8 mouse cellular contexts compared by ENCODE assay signal in genomic region chr7:126397221-126397620, GRCm38 (mm10). TPM values are rescaled to one million over a fixed set of nuclear protein-coding genes. Genes with fewer than 3 reads are reported as not detected.
DNase-seq lines count a peak whose midpoint lies in the region; ATAC-seq lines count a peak whose summit lies in the region.
"Had no signal": no experiment of that assay in that cellular context is flagged by ENCODE, and none has a peak within 500 bp of the region (broad histone marks: within the 10 kb centered on the region; RNA-seq: fewer than 3 reads in every experiment).

No protein-coding gene starts in this region.

- no peaks in the 10 kb centered on the region for H3K9me3 ChIP-seq in lung, embryonic 16.5 days (ENCODE audit: control insufficient read depth, low read length)
- H3K9me3 ChIP-seq in forebrain, embryonic 15.5 days: no peaks in the 10 kb centered on the region
- H3K9me3 ChIP-seq in limb, embryonic 15.5 days: no peaks in the 10 kb centered on the region
- H3K9me3 ChIP-seq in stomach, embryonic 15.5 days: no peaks in the 10 kb centered on the region
- H3K9me3 ChIP-seq: embryonic facial prominence, embryonic 12.5 days had no signal

- DNase-seq in lung, postnatal 36 days: no peak
- no peak for DNase-seq in layer of hippocampus, postnatal 10 days (ENCODE audit: low spot score in 2 of 2)
- DNase-seq in gastrocnemius, adult 8-10 months (ENCODE audit: low spot score in 2 of 2): no peak

- 47% methylated on average over 6 of the region's 6 CpGs for whole genome bisulfite sequencing in lung, embryonic 16.5 days
- WGBS in forebrain, embryonic 15.5 days: 48% methylated on average over 6 of the region's 6 CpGs
- WGBS in limb, embryonic 15.5 days: 57% methylated on average over 6 of the region's 6 CpGs
- WGBS in stomach, embryonic 15.5 days: 47% methylated on average over 6 of the region's 6 CpGs

- peak overlapping the region; percentile 46 for H3K4me2 ChIP-seq in lung, embryonic 16.5 days (ENCODE audit: low read depth, low read length)
- H3K4me2 ChIP-seq in forebrain, embryonic 15.5 days (replicated peaks): peak overlapping the region; percentile 22; the same call in 1 of the 2 replicates
- H3K4me2 ChIP-seq in limb, embryonic 15.5 days: peak overlapping the region; percentile 33; the same call in 1 of the 2 replicates
- H3K4me2 ChIP-seq in stomach, embryonic 15.5 days: peak overlapping the region; percentile 23

- no peaks in the 10 kb centered on the region for H3K27me3 ChIP-seq in lung, embryonic 16.5 days (ENCODE audit: control insufficient read depth, insufficient read depth, low read depth, low read length)
- no peaks in the 10 kb centered on the region for H3K27me3 ChIP-seq in forebrain, embryonic 15.5 days
- H3K27me3 ChIP-seq in limb, embryonic 15.5 days: no peaks in the 10 kb centered on the region
- H3K27me3 ChIP-seq in stomach, embryonic 15.5 days (replicated peaks): no peaks in the 10 kb centered on the region
- H3K27me3 ChIP-seq: embryonic facial prominence, embryonic 12.5 days had no signal

- peak overlapping the region; percentile 44; the same call in 1 of the 2 replicates for H3K9ac ChIP-seq in lung, embryonic 16.5 days (ENCODE audit: low read length)
- no peak overlapping the region; the same call in 1 of the 2 replicates for H3K9ac ChIP-seq in forebrain, embryonic 15.5 days (replicated peaks)
- no peak overlapping the region for H3K9ac ChIP-seq in limb, embryonic 15.5 days
- H3K9ac ChIP-seq in stomach, embryonic 15.5 days: no peak overlapping the region

- no peak for ATAC-seq in lung, embryonic 16.5 days (ENCODE audit: low read depth)
- no peak for ATAC-seq in forebrain, embryonic 15.5 days (replicated peaks)
- ATAC-seq in limb, embryonic 15.5 days (ENCODE audit: insufficient number of reproducible peaks, low FRiP score, low TSS enrichment, low read depth): no peak
- ATAC-seq in stomach, embryonic 15.5 days (ENCODE audit: insufficient read depth, low FRiP score, low read depth): no peak

- H3K4me1 ChIP-seq in lung, embryonic 16.5 days (replicated peaks; ENCODE audit: control insufficient read depth, insufficient read depth, low read length): peaks cover 8% of the 10 kb centered on the region
- peaks cover 12% of the 10 kb centered on the region for H3K4me1 ChIP-seq in forebrain, embryonic 15.5 days
- H3K4me1 ChIP-seq in limb, embryonic 15.5 days: peaks cover 4% of the 10 kb centered on the region
- H3K4me1 ChIP-seq in stomach, embryonic 15.5 days: 0 out of 2 replicates have a peak, but pooled peaks cover 2% of the 10 kb centered on the region

- peak overlapping the region; percentile 16; the same call in 1 of the 2 replicates for H3K4me3 ChIP-seq in lung, embryonic 16.5 days (ENCODE audit: low read length)
- 0 out of 2 replicates have a peak overlapping the region, but pooled peaks have one; percentile 98 for H3K4me3 ChIP-seq in forebrain, embryonic 15.5 days
- H3K4me3 ChIP-seq in limb, embryonic 15.5 days: peak overlapping the region; percentile 19; the same call in 1 of the 2 replicates
- H3K4me3 ChIP-seq in stomach, embryonic 15.5 days (replicated peaks): no peak overlapping the region

- H3K36me3 ChIP-seq in lung, embryonic 16.5 days (ENCODE audit: control insufficient read depth, insufficient read depth, low read length): no peaks in the 10 kb centered on the region
- H3K36me3 ChIP-seq in forebrain, embryonic 15.5 days: no peaks in the 10 kb centered on the region
- no peaks in the 10 kb centered on the region for H3K36me3 ChIP-seq in limb, embryonic 15.5 days
- H3K36me3 ChIP-seq in stomach, embryonic 15.5 days: no peaks in the 10 kb centered on the region; the same call in 1 of the 2 replicates
- H3K36me3 ChIP-seq: embryonic facial prominence, embryonic 12.5 days had no signal

- no peak overlapping the region for H3K27ac ChIP-seq in lung, embryonic 16.5 days (ENCODE audit: low read length)
- H3K27ac ChIP-seq in forebrain, embryonic 15.5 days (replicated peaks): no peak overlapping the region
- H3K27ac ChIP-seq in limb, embryonic 15.5 days: no peak overlapping the region
- no peak overlapping the region for H3K27ac ChIP-seq in stomach, embryonic 15.5 days
- H3K27ac ChIP-seq: embryonic facial prominence, embryonic 12.5 days had no signal

RNA-seq across cellular contexts. Expression of gene Nfatc2ip, which starts 0.7 kb away (rescaled TPM):
- polyA plus RNA-seq in lung, embryonic 16.5 days (2015; fragmentation: Nextera tagmentation; extraction: Ambion mirVana): 2.3 and 2.4 TPM in 2 replicates
- 2.6 and 3.0 TPM in 2 replicates for polyA plus RNA-seq in forebrain, embryonic 15.5 days (2015; fragmentation: Nextera tagmentation; extraction: Ambion mirVana)
- 2.0 and 2.2 TPM in 2 replicates for polyA plus RNA-seq in limb, embryonic 15.5 days (2015; fragmentation: Nextera tagmentation; extraction: Ambion mirVana)
- polyA plus RNA-seq in stomach, embryonic 15.5 days (2015; fragmentation: Nextera tagmentation; extraction: Ambion mirVana): 2.3 and 2.7 TPM in 2 replicates
- 10 to 100 TPM in 1 of 2 experiments, 1 to 10 TPM in 1; 9.3 to 10.8 TPM for total RNA-seq in layer of hippocampus, postnatal 10 days (2021)
- 1 to 10 TPM; 2.1 to 4.3 (median 3.0) TPM for total RNA-seq in gastrocnemius, adult 8-10 months (2022)

RNA-seq across cellular contexts. Expression of gene Cd19, which starts 17.5 kb away (rescaled TPM):
- 0.09 and 0.11 TPM in 2 replicates for polyA plus RNA-seq in lung, embryonic 16.5 days (2015; fragmentation: Nextera tagmentation; extraction: Ambion mirVana)
- polyA plus RNA-seq in forebrain, embryonic 15.5 days (2015; fragmentation: Nextera tagmentation; extraction: Ambion mirVana): not detected in 2 replicates
- polyA plus RNA-seq in limb, embryonic 15.5 days (2015; fragmentation: Nextera tagmentation; extraction: Ambion mirVana): 0.13 and 0.48 TPM in 2 replicates
- 0.36 and 0.44 TPM in 2 replicates for polyA plus RNA-seq in stomach, embryonic 15.5 days (2015; fragmentation: Nextera tagmentation; extraction: Ambion mirVana)
- total RNA-seq in layer of hippocampus, postnatal 10 days (2021): under 1 TPM in 1 of 2 experiments, not detected in 1; 0.25 TPM
- not detected for total RNA-seq in gastrocnemius, adult 8-10 months (2022)
- polyA plus RNA-seq: embryonic facial prominence, embryonic 12.5 days had no signal

RNA-seq across cellular contexts. Expression of gene Spns1, which starts 20.0 kb away (rescaled TPM):
- 54.3 and 55.1 TPM in 2 replicates for polyA plus RNA-seq in lung, embryonic 16.5 days (2015; fragmentation: Nextera tagmentation; extraction: Ambion mirVana)
- 72.9 and 75.8 TPM in 2 replicates for polyA plus RNA-seq in forebrain, embryonic 15.5 days (2015; fragmentation: Nextera tagmentation; extraction: Ambion mirVana)
- 55.2 and 57.9 TPM in 2 replicates for polyA plus RNA-seq in limb, embryonic 15.5 days (2015; fragmentation: Nextera tagmentation; extraction: Ambion mirVana)
- 42.4 and 53.8 TPM in 2 replicates for polyA plus RNA-seq in stomach, embryonic 15.5 days (2015; fragmentation: Nextera tagmentation; extraction: Ambion mirVana)
- 10 to 100 TPM; 78.8 to 91.0 TPM for total RNA-seq in layer of hippocampus, postnatal 10 days (2021)
- total RNA-seq in gastrocnemius, adult 8-10 months (2022): 10 to 100 TPM; 22.7 to 23.9 (median 22.8) TPM

RNA-seq across cellular contexts. Expression of gene Lat, which starts 27.9 kb away (rescaled TPM):
- 4.5 and 10.9 TPM in 2 replicates for polyA plus RNA-seq in lung, embryonic 16.5 days (2015; fragmentation: Nextera tagmentation; extraction: Ambion mirVana)
- 0.67 and 1.1 TPM in 2 replicates for polyA plus RNA-seq in forebrain, embryonic 15.5 days (2015; fragmentation: Nextera tagmentation; extraction: Ambion mirVana)
- 1.8 and 3.4 TPM in 2 replicates for polyA plus RNA-seq in limb, embryonic 15.5 days (2015; fragmentation: Nextera tagmentation; extraction: Ambion mirVana)
- 2.0 and 2.2 TPM in 2 replicates for polyA plus RNA-seq in stomach, embryonic 15.5 days (2015; fragmentation: Nextera tagmentation; extraction: Ambion mirVana)
- total RNA-seq in layer of hippocampus, postnatal 10 days (2021): 1 to 10 TPM in 1 of 2 experiments, under 1 TPM in 1; 0.73 to 1.8 TPM
- under 1 TPM in 1 of 4 experiments, not detected in 3; 0.43 TPM for total RNA-seq in gastrocnemius, adult 8-10 months (2022)

RNA-seq across cellular contexts. Expression of gene Rabep2, which starts 31.3 kb away (rescaled TPM):
- 34.2 and 35.3 TPM in 2 replicates for polyA plus RNA-seq in lung, embryonic 16.5 days (2015; fragmentation: Nextera tagmentation; extraction: Ambion mirVana)
- 23.6 and 26.9 TPM in 2 replicates for polyA plus RNA-seq in forebrain, embryonic 15.5 days (2015; fragmentation: Nextera tagmentation; extraction: Ambion mirVana)
- 39.3 and 39.4 TPM in 2 replicates for polyA plus RNA-seq in limb, embryonic 15.5 days (2015; fragmentation: Nextera tagmentation; extraction: Ambion mirVana)
- polyA plus RNA-seq in stomach, embryonic 15.5 days (2015; fragmentation: Nextera tagmentation; extraction: Ambion mirVana): 27.4 and 27.9 TPM in 2 replicates
- 10 to 100 TPM; 10.8 to 13.1 TPM for total RNA-seq in layer of hippocampus, postnatal 10 days (2021)
- 10 to 100 TPM; 10.5 to 19.2 (median 15.1) TPM for total RNA-seq in gastrocnemius, adult 8-10 months (2022)
